Mouse (Mus musculus) frontal cortex, adult 2 months (tissue): ENCODE measurements around the gene Btnl4. TPM values are rescaled to one million over a fixed set of nuclear protein-coding genes. Genes with fewer than 3 reads are reported as not detected.

ENCODE experiments used
- DNase-seq, 2 experiments: peaks; one replicate each; pipeline ENCODE4 v3.0.0; 2022; ENCODE audit warnings: low spot score in 1 of 2; ENCODE audit errors: extremely low spot score in 1 of 2
- polyA plus RNA-seq: library from polyadenylated mRNA; depleted of rRNA; stranded (reverse); fragments of >200 nt; gene quantifications from 2 replicates; pipeline ENCODE4 v1.2.3, GENCODE M21; 2012; rRNA removed

The Btnl4 gene
- polyA plus RNA-seq, 1 experiment = not detected

GRCm38 (mm10) chr17:34438588-34438987 lies 38.5 kb downstream of the Btnl4 start:
- DNase-seq = peak in 1 of 2 experiments; percentile 54

GRCm38 (mm10) chr17:34437606-34438005 lies 39.5 kb downstream of the Btnl4 start:
- DNase-seq = no peak

GRCm38 (mm10) chr17:34437120-34437519 lies 40.0 kb downstream of the Btnl4 start:
- DNase-seq = no peak

GRCm38 (mm10) chr17:34427597-34427996 lies 49.5 kb downstream of the Btnl4 start:
- DNase-seq = peak in 1 of 2 experiments; percentile 34

- DNase-seq = no peak
Observed at GRCm38 (mm10) chr17:34420014-34420413, 57.1 kb downstream of the Btnl4 start.

Other genes with a start within 250 kb of the Btnl4 start
- gene H2-Ob, start 238.4 kb downstream of the Btnl4 start, polyA plus RNA-seq = 0.78 and 1.1 TPM in 2 replicates
- 4.7 and 5.2 TPM in 2 replicates for gene H2-Ab1, start 219.6 kb downstream of the Btnl4 start, polyA plus RNA-seq
- 3.4 and 3.8 TPM in 2 replicates for gene H2-Aa, start 189.5 kb downstream of the Btnl4 start, polyA plus RNA-seq
- 3.2 and 5.1 TPM in 2 replicates for gene H2-Eb1, start 171.5 kb downstream of the Btnl4 start, polyA plus RNA-seq
- not detected in 2 replicates for gene H2-Eb2, start 151.7 kb downstream of the Btnl4 start, polyA plus RNA-seq
- 0.06 TPM in 1 of 2 replicates, not detected in the other for gene Btnl2, start 122.5 kb downstream of the Btnl4 start, polyA plus RNA-seq
- not detected in 2 replicates for gene Btnl1, start 100.2 kb downstream of the Btnl4 start, polyA plus RNA-seq
- 10.7 and 11.1 TPM in 2 replicates for gene BC051142, start 78.5 kb downstream of the Btnl4 start, polyA plus RNA-seq
- gene Btnl6, start 40.0 kb upstream of the Btnl4 start, polyA plus RNA-seq = not detected in 2 replicates
- 6.2 and 7.2 TPM in 2 replicates for gene Notch4, start 87.0 kb upstream of the Btnl4 start, polyA plus RNA-seq
- 2.8 and 3.4 TPM in 2 replicates for gene Gpsm3, start 112.5 kb upstream of the Btnl4 start, polyA plus RNA-seq
- 67.0 and 71.3 TPM in 2 replicates for gene Pbx2, start 113.9 kb upstream of the Btnl4 start, polyA plus RNA-seq
- 2.1 TPM in 2 replicates for gene Ager, start 120.5 kb upstream of the Btnl4 start, polyA plus RNA-seq
- 127 and 145 TPM in 2 replicates for gene Rnf5, start 126.4 kb upstream of the Btnl4 start, polyA plus RNA-seq
- 204 and 229 TPM in 2 replicates for gene Agpat1, start 126.9 kb upstream of the Btnl4 start, polyA plus RNA-seq
- 9.7 and 10.5 TPM in 2 replicates for gene Egfl8, start 138.7 kb upstream of the Btnl4 start, polyA plus RNA-seq
- gene Ppt2, start 151.2 kb upstream of the Btnl4 start, polyA plus RNA-seq = 41.9 and 43.0 TPM in 2 replicates
- gene Prrt1, start 152.2 kb upstream of the Btnl4 start, polyA plus RNA-seq = 150 and 179 TPM in 2 replicates
- gene Fkbpl, start 167.4 kb upstream of the Btnl4 start, polyA plus RNA-seq = 6.7 and 7.9 TPM in 2 replicates
- gene Atf6b, start 169.8 kb upstream of the Btnl4 start, polyA plus RNA-seq = 57.7 and 59.6 TPM in 2 replicates
- 1.6 TPM in 2 replicates for gene Tnxb, start 193.2 kb upstream of the Btnl4 start, polyA plus RNA-seq